Mouse (Mus musculus) CD4-positive, CD25-positive, alpha-beta regulatory T cell, adult 9 weeks (primary cell): ENCODE measurements around the gene Calm5. TPM values are rescaled to one million over a fixed set of nuclear protein-coding genes. Genes with fewer than 3 reads are reported as not detected.

ENCODE experiments used
- polyA plus RNA-seq: library from polyadenylated mRNA; unstranded; fragments of 100-300 nt; shearing (Covaris generic); gene quantifications from one replicate; pipeline ENCODE4 v1.2.1, GENCODE M21; 2017

The Calm5 gene
- polyA plus RNA-seq = not detected

DNA sequence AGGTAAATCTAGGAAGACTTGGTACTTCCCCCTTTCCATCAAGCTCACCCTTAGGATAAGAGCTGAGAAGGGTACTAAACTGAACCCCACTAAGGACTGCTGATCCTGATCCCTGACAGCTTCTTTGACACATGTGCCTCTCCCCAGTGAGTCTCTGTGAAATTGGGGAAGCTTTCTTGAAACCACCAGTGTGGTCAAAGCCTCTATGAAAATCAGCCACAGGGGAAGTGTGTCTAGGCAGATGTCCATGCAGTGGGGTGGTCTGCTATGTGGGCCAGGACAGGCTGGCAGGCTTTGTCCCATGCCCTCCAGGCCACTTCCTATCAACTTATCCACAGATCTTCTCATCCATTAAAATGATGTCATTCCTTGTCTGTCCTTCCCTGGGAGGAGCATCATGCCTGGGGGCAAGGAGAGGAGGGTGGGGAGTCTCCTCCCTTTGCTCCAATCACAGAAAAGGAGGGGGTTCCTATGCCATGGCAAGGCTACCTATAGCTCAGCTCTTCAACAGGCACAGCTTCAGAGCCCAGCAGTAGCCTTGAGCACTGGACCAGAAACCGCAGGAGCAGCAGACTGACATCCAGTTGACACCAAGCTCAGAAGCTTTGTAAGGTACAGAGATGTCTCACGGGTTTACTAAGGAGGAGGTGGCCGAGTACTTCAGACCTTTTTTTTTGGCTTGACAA is at the start of gene Calm5:
Calm5 (plus strand) TSS at position 526 of the 686 bp plus-strand sequence.

DNA sequence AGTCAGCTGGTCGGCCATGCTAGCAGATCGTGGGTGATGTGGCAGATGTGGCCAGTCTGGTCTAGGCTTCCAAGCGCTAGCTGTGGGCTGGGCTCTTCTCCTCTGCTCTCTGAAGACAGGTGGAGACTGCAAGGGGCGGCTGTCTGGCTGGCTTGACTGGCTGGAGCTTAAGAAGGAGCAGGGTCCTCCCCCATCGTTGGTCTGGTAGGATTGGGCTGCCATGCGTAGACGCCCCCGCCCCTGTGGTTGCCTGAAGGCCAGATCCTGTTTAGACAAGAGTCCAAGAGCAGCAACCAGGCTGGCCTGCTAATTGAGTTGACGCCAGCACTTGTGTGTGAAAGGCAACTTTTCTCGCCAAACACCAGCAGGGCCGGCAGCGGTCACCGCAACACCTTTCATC is 49.8 kb upstream of the Calm5 start, which contains the start of gene Calml3:
Calml3 (minus strand) TSS at position 131 of the 400 bp plus-strand sequence.

GRCm38 (mm10) chr13:3837312-3837807 is 16.6 kb upstream of the Calm5 start, which contains the start of gene Calm4:
Gene Calm4 (plus strand): TSS chr13:3837757.

Other genes with a start within 250 kb of the Calm5 start
- gene Fam208b, start 243.1 kb upstream of the Calm5 start, polyA plus RNA-seq = 67.0 TPM
- 54.5 TPM for gene Asb13, start 220.1 kb upstream of the Calm5 start, polyA plus RNA-seq
- not detected for gene Calml3, start 49.9 kb upstream of the Calm5 start, polyA plus RNA-seq
- gene Calm4, start 16.4 kb upstream of the Calm5 start, polyA plus RNA-seq = not detected
- gene Net1, start 64.0 kb downstream of the Calm5 start, polyA plus RNA-seq = 41.3 TPM
- gene Tubal3, start 64.1 kb downstream of the Calm5 start, polyA plus RNA-seq = 0.35 TPM
- not detected for gene Ucn3, start 91.2 kb downstream of the Calm5 start, polyA plus RNA-seq
- not detected for gene Akr1c14, start 194.8 kb downstream of the Calm5 start, polyA plus RNA-seq